Mouse (Mus musculus) liver, embryonic 16.5 days (tissue): ENCODE measurements around the gene Mxi1. TPM values are rescaled to one million over a fixed set of nuclear protein-coding genes. Genes with fewer than 3 reads are reported as not detected.
"Not testable (repeated sequence)": the region's sequence is repeated elsewhere in the genome, so short reads cannot be mapped to it uniquely, and the experiment has no call there.

Experiments used
- ATAC-seq: fragments of 200-750 bp; cut with Nextera tagmentation; 2 replicates; pipeline ENCODE4 v1.8.0; 2017; ENCODE audit warnings: low read depth, mild to moderate bottlenecking, moderate number of reproducible peaks, moderate library complexity
- H3K27ac ChIP-seq: fragments of 300-500 bp; sonication (generic); 2 replicates; pipeline ENCODE4 v1.5.1; 2014; ENCODE audit warnings: mild to moderate bottlenecking, low read length
- H3K27me3 ChIP-seq: fragments of 300-500 bp; sonication (generic); 2 replicates; pipeline ENCODE4 v1.6.1; 2014; ENCODE audit warnings: low read depth, low read length, mixed read lengths; ENCODE audit not compliant: control insufficient read depth, insufficient read depth
- H3K36me3 ChIP-seq: fragments of 300-500 bp; sonication (generic); 2 replicates; pipeline ENCODE4 v1.6.1; 2014; ENCODE audit warnings: mild to moderate bottlenecking; ENCODE audit not compliant: control insufficient read depth, insufficient read depth
- H3K4me1 ChIP-seq: fragments of 300-500 bp; sonication (generic); 2 replicates; pipeline ENCODE4 v1.6.1; 2014; ENCODE audit warnings: low read depth, low read length, mixed read lengths; ENCODE audit not compliant: control insufficient read depth
- H3K4me2 ChIP-seq: fragments of 300-500 bp; sonication (generic); 2 replicates; pipeline ENCODE4 v1.6.1; 2014; ENCODE audit warnings: low read depth, low read length, mixed read lengths
- H3K4me3 ChIP-seq: fragments of 300-500 bp; sonication (generic); 2 replicates; pipeline ENCODE4 v1.5.1; 2014; ENCODE audit warnings: low read depth, mild to moderate bottlenecking, low read length
- H3K9ac ChIP-seq: fragments of 300-500 bp; sonication (generic); 2 replicates; pipeline ENCODE4 v1.6.1; 2014; ENCODE audit warnings: low read depth, low read length
- H3K9me3 ChIP-seq: fragments of 300-500 bp; sonication (generic); replicated peaks from 2 replicates; pipeline ENCODE4 v1.6.1; 2016; ENCODE audit warnings: low read length; ENCODE audit not compliant: control insufficient read depth
- WGBS: fragments of 180-500 bp; shearing (Covaris S2); extraction: QIAGEN DNeasy Blood & Tissue Kit; methylation state at CpG from one replicate; pipeline ENCODE4 v1.1.7; 2014; ENCODE audit not compliant: insufficient replicate concordance; 5-methylcytosine and 5-hydroxymethylcytosine counted together
- polyA plus RNA-seq: library from polyadenylated mRNA; unstranded; fragments of >200 nt; fragmentation: Nextera tagmentation; extraction: Ambion mirVana; gene quantifications from 2 replicates; pipeline ENCODE4 v1.2.1, GENCODE M21; 2015

Mxi1 gene
- polyA plus RNA-seq, 1 experiment from 2014 or later = 16.7 TPM

- H3K4me2 ChIP-seq = no peak overlapping the region
- no peak overlapping the region for H3K9ac ChIP-seq
- no peak overlapping the region for H3K4me3 ChIP-seq
- peaks cover 20% of the 10 kb centered on the region for H3K4me1 ChIP-seq
- no peaks in the 10 kb centered on the region for H3K27me3 ChIP-seq
- no peaks in the 10 kb centered on the region for H3K9me3 ChIP-seq
- no peak for ATAC-seq
- H3K36me3 ChIP-seq = no peaks in the 10 kb centered on the region
- no peak overlapping the region for H3K27ac ChIP-seq
Observed at GRCm38 (mm10) chr19:53393646-53394045, 83.3 kb downstream of the Mxi1 start.

- ATAC-seq = no peak
- H3K4me2 ChIP-seq = no peak overlapping the region
- no peaks in the 10 kb centered on the region for H3K36me3 ChIP-seq
- H3K4me1 ChIP-seq = peaks cover 15% of the 10 kb centered on the region
- no peak overlapping the region for H3K9ac ChIP-seq
- H3K9me3 ChIP-seq = no peaks in the 10 kb centered on the region
- no peak overlapping the region for H3K27ac ChIP-seq
- no peak overlapping the region for H3K4me3 ChIP-seq
- H3K27me3 ChIP-seq = no peaks in the 10 kb centered on the region
- WGBS = 14% methylated on average over 7 of the region's 7 CpGs
Observed at GRCm38 (mm10) chr19:53394552-53394951, 84.2 kb downstream of the Mxi1 start.

GRCm38 (mm10) chr19:53394956-53395355, 84.6 kb downstream of the Mxi1 start:
- not testable (repeated sequence) for H3K27me3 ChIP-seq, H3K9ac ChIP-seq, H3K9me3 ChIP-seq, H3K36me3 ChIP-seq, H3K27ac ChIP-seq, ATAC-seq, H3K4me3 ChIP-seq, H3K4me2 ChIP-seq
- WGBS = 50% methylated on average over 3 of the region's 3 CpGs
- peaks cover 15% of the 10 kb centered on the region for H3K4me1 ChIP-seq

GRCm38 (mm10) chr19:53395805-53396204, 85.5 kb downstream of the Mxi1 start:
- WGBS = 51% methylated on average over 5 of the region's 5 CpGs

GRCm38 (mm10) chr19:53397451-53398233, 87.3 kb downstream of the Mxi1 start:
- 65% methylated on average over 12 of the region's 12 CpGs for WGBS

More at GRCm38 (mm10) chr19:53395805-53396204, 85.5 kb downstream of the Mxi1 start:
- not testable (repeated sequence) for H3K27ac ChIP-seq, H3K4me3 ChIP-seq, H3K9me3 ChIP-seq, H3K36me3 ChIP-seq, H3K27me3 ChIP-seq, H3K9ac ChIP-seq, ATAC-seq, H3K4me2 ChIP-seq
- H3K4me1 ChIP-seq = peaks cover 15% of the 10 kb centered on the region

GRCm38 (mm10) chr19:53399213-53399612, 88.9 kb downstream of the Mxi1 start:
- Histone ChIP-seq H3K36me3 (no peaks in the 10 kb centered on the region), H3K27me3 (no peaks in the 10 kb centered on the region), H3K9ac (no peak overlapping the region), H3K4me3 (no peak overlapping the region), H3K9me3 (no peaks in the 10 kb centered on the region), H3K4me1 (peaks cover 5% of the 10 kb centered on the region), H3K4me2 (no peak overlapping the region), H3K27ac (no peak overlapping the region)
- no peak for ATAC-seq
- WGBS = 24% methylated on average over 4 of the region's 4 CpGs

More at GRCm38 (mm10) chr19:53397451-53398233, 87.3 kb downstream of the Mxi1 start:
- Histone ChIP-seq H3K36me3 (no peaks in the 10 kb centered on the region), H3K27me3 (no peaks in the 10 kb centered on the region), H3K9me3 (no peaks in the 10 kb centered on the region), H3K4me1 (peaks cover 5% of the 10 kb centered on the region), H3K9ac (no peak overlapping the region), H3K4me3 (no peak overlapping the region), H3K27ac (no peak overlapping the region), H3K4me2 (no peak overlapping the region)
- ATAC-seq = no peak

- Histone ChIP-seq H3K9me3 (no peaks in the 10 kb centered on the region), H3K27ac (no peak overlapping the region), H3K27me3 (no peaks in the 10 kb centered on the region), H3K4me1 (no peaks in the 10 kb centered on the region; the same call in 1 of the 2 replicates), H3K4me3 (no peak overlapping the region), H3K36me3 (no peaks in the 10 kb centered on the region), H3K4me2 (no peak overlapping the region), H3K9ac (no peak overlapping the region)
- no peak for ATAC-seq
- 64% methylated on average over 16 of the region's 16 CpGs for WGBS
Observed at GRCm38 (mm10) chr19:53400332-53401110, 90.2 kb downstream of the Mxi1 start.

GRCm38 (mm10) chr19:53402741-53403432, 92.6 kb downstream of the Mxi1 start:
- Histone ChIP-seq H3K4me2 (no peak overlapping the region), H3K27ac (no peak overlapping the region), H3K36me3 (no peaks in the 10 kb centered on the region), H3K9me3 (no peaks in the 10 kb centered on the region), H3K4me1 (no peaks in the 10 kb centered on the region), H3K4me3 (no peak overlapping the region), H3K9ac (no peak overlapping the region), H3K27me3 (no peaks in the 10 kb centered on the region)
- 47% methylated on average over 12 of the region's 12 CpGs for WGBS
- no peak for ATAC-seq
